Mouse (Mus musculus) adrenal gland, postnatal 14 days (tissue): ENCODE data around the gene Pdxp. TPM values are rescaled to one million over a fixed set of nuclear protein-coding genes. Genes with fewer than 3 reads are reported as not detected.

Experiments used
- microRNA-seq, 2 experiments: library from miRNA; unstranded; fragments of <30 nt; microRNA quantifications; one replicate each; pipeline ENCODE4 v1.2.0; 2021
- total RNA-seq: library from RNA; stranded (reverse); gene quantifications from 2 replicates; pipeline ENCODE4 v1.2.3, GENCODE M21; 2021

Pdxp gene
- total RNA-seq, 1 experiment from 2014 or later: 4.4 TPM

Small RNA genes within 50 kb of the gene (microRNA-seq; reads per million reads assigned to microRNA genes)
- gene Mir6955: 0 reads per million in 2 experiments

Other genes with a start within 250 kb of the Pdxp start
- gene Elfn2, start 195.1 kb upstream of the Pdxp start, total RNA-seq: 4.4 and 5.6 TPM in 2 replicates
- gene Mfng, start 140.4 kb upstream of the Pdxp start, total RNA-seq: 13.1 and 19.8 TPM in 2 replicates
- 10.6 and 12.7 TPM in 2 replicates for gene Card10, start 110.9 kb upstream of the Pdxp start, total RNA-seq
- gene Cdc42ep1, start 71.3 kb upstream of the Pdxp start, total RNA-seq: 44.5 and 45.1 TPM in 2 replicates
- 0.85 TPM in 1 of 2 replicates, not detected in the other for gene Lgals2, start 58.4 kb upstream of the Pdxp start, total RNA-seq
- gene Gga1, start 36.7 kb upstream of the Pdxp start, total RNA-seq: 51.7 and 52.0 TPM in 2 replicates
- gene Gm49510, start 14.3 kb upstream of the Pdxp start, total RNA-seq: not detected in 2 replicates
- 6.6 and 15.2 TPM in 2 replicates for gene Sh3bp1, start 14.2 kb upstream of the Pdxp start, total RNA-seq
- 554 and 561 TPM in 2 replicates for gene Lgals1, start 12.8 kb downstream of the Pdxp start, total RNA-seq
- 37.0 and 44.4 TPM in 2 replicates for gene Nol12, start 21.0 kb downstream of the Pdxp start, total RNA-seq
- 82.2 and 85.0 TPM in 2 replicates for gene Triobp, start 33.8 kb downstream of the Pdxp start, total RNA-seq
- 162 and 178 TPM in 2 replicates for gene H1f0, start 114.5 kb downstream of the Pdxp start, total RNA-seq
- gene Galr3, start 128.0 kb downstream of the Pdxp start, total RNA-seq: 0.41 and 0.78 TPM in 2 replicates
- gene Ankrd54, start 149.0 kb downstream of the Pdxp start, total RNA-seq: 23.3 and 24.1 TPM in 2 replicates
- 171 and 177 TPM in 2 replicates for gene Eif3l, start 161.3 kb downstream of the Pdxp start, total RNA-seq
- gene Micall1, start 195.0 kb downstream of the Pdxp start, total RNA-seq: 34.3 and 41.0 TPM in 2 replicates
- 110 and 127 TPM in 2 replicates for gene Polr2f, start 227.1 kb downstream of the Pdxp start, total RNA-seq
- gene 1700088E04Rik, start 227.3 kb downstream of the Pdxp start, total RNA-seq: 4.4 and 4.7 TPM in 2 replicates